Mouse (Mus musculus): ENCODE measurements around the gene Ocrl.

GRCm38 (mm10) chrX:47892431-47893024 is 19.7 kb upstream of the Ocrl start, which contains the start of gene Smarca1:
- TF ChIP-seq POLR2A (IDR thresholded peaks at IDR 0.05; ENCODE audit: insufficient read length, low read depth) (no peak), MAX (IDR thresholded peaks at IDR 0.05; ENCODE audit: low read depth) (no peak), MYOG (IDR thresholded peaks at IDR 0.05; ENCODE audit: control insufficient read depth in 1 of 3, insufficient read depth in 1 of 3, insufficient read length in 2 of 3, low read depth in 2 of 3) (no peak), TCF12 (IDR thresholded peaks at IDR 0.05; ENCODE audit: insufficient read depth, poor library complexity, severe bottlenecking) (no peak), CEBPB (IDR thresholded peaks at IDR 0.05; ENCODE audit: insufficient read depth, poor library complexity, severe bottlenecking) (no peak), E2F4 (IDR thresholded peaks at IDR 0.05; ENCODE audit: insufficient read depth) (no peak), TCF3 (IDR thresholded peaks at IDR 0.05; ENCODE audit: insufficient read length, low read depth) (no peak), USF1 (IDR thresholded peaks at IDR 0.05; ENCODE audit: low read depth) (no peak), SRF (IDR thresholded peaks at IDR 0.05; ENCODE audit: control insufficient read depth, insufficient read length, low read depth) (no peak)
